Mouse (Mus musculus) olfactory bulb, adult 2 months (tissue): ENCODE measurements around the gene Renbp.

Experiments used
- CTCF ChIP-seq: fragments of 200-500 bp; IDR thresholded peaks from 2 replicates; pipeline ENCODE4 v1.5.1; 2012; ENCODE audit warnings: low read depth, mild to moderate bottlenecking, low read length, moderate library complexity; ENCODE audit not compliant: insufficient read depth
- POLR2A ChIP-seq: fragments of 200-500 bp; IDR thresholded peaks from 2 replicates; pipeline ENCODE4 v1.6.1; 2012; ENCODE audit warnings: mild to moderate bottlenecking, low read depth, low read length, moderate library complexity; ENCODE audit not compliant: insufficient read depth

GRCm38 (mm10) chrX:73881036-73881427 lies 49.6 kb downstream of the Renbp start:
- TF ChIP-seq CTCF (no peak), POLR2A (no peak)
